Mouse (Mus musculus): ENCODE results near the gene Klhl11. TPM values are rescaled to one million over a fixed set of nuclear protein-coding genes. Genes with fewer than 3 reads are reported as not detected.

The Klhl11 gene
- polyA plus RNA-seq (2017; shearing (Covaris generic)) = 7.8 TPM

GRCm38 (mm10) chr11:100472197-100472934 lies at the start of gene Klhl11:
Gene Klhl11, minus strand, starts transcription at chr11:100472741.

GRCm38 (mm10) chr11:100441797-100442196 lies 30.7 kb downstream of the Klhl11 start, which contains the start of the genes Nt5c3b and Klhl10:
Gene Nt5c3b, minus strand, starts transcription at chr11:100441808.
Gene Klhl10, plus strand, starts transcription at chr11:100441917.

GRCm38 (mm10) chr11:100414914-100415822 lies 57.4 kb downstream of the Klhl11 start, which contains the start of gene Fkbp10:
Gene Fkbp10, plus strand, starts transcription at chr11:100415697.

GRCm38 (mm10) chr11:100414021-100414913 lies 58.3 kb downstream of the Klhl11 start, which contains the start of gene P3h4:
Gene P3h4, minus strand, starts transcription at chr11:100414836.

Other genes starting within 250 kb of the Klhl11 start
- not detected for gene Krt16, start 223.8 kb downstream of the Klhl11 start, polyA plus RNA-seq (2017; shearing (Covaris generic))
- not detected for gene Krt17, start 211.7 kb downstream of the Klhl11 start, polyA plus RNA-seq (2017; shearing (Covaris generic))
- not detected for gene Krt42, start 202.9 kb downstream of the Klhl11 start, polyA plus RNA-seq (2017; shearing (Covaris generic))
- 4,878 TPM for gene Eif1, start 152.9 kb downstream of the Klhl11 start, polyA plus RNA-seq (2017; shearing (Covaris generic))
- gene Gast, start 138.3 kb downstream of the Klhl11 start, polyA plus RNA-seq (2017; shearing (Covaris generic)) = not detected
- not detected for gene Hap1, start 116.6 kb downstream of the Klhl11 start, polyA plus RNA-seq (2017; shearing (Covaris generic))
- gene Jup, start 75.0 kb downstream of the Klhl11 start, polyA plus RNA-seq (2017; shearing (Covaris generic)) = 7.5 TPM
- gene P3h4, start 57.9 kb downstream of the Klhl11 start, polyA plus RNA-seq (2017; shearing (Covaris generic)) = not detected
- not detected for gene Fkbp10, start 57.0 kb downstream of the Klhl11 start, polyA plus RNA-seq (2017; shearing (Covaris generic))
- gene Nt5c3b, start 30.9 kb downstream of the Klhl11 start, polyA plus RNA-seq (2017; shearing (Covaris generic)) = 116 TPM
- gene Klhl10, start 30.8 kb downstream of the Klhl11 start, polyA plus RNA-seq (2017; shearing (Covaris generic)) = not detected
- gene Acly, start 55.3 kb upstream of the Klhl11 start, polyA plus RNA-seq (2017; shearing (Covaris generic)) = 165 TPM
- 0.16 TPM for gene Ttc25, start 72.9 kb upstream of the Klhl11 start, polyA plus RNA-seq (2017; shearing (Covaris generic))
- gene Cnp, start 102.2 kb upstream of the Klhl11 start, polyA plus RNA-seq (2017; shearing (Covaris generic)) = 156 TPM
- gene Nkiras2, start 146.5 kb upstream of the Klhl11 start, polyA plus RNA-seq (2017; shearing (Covaris generic)) = 12.4 TPM
- 631 TPM for gene Dnajc7, start 147.4 kb upstream of the Klhl11 start, polyA plus RNA-seq (2017; shearing (Covaris generic))
- not detected for gene Zfp385c, start 219.7 kb upstream of the Klhl11 start, polyA plus RNA-seq (2017; shearing (Covaris generic))
- gene Dhx58, start 231.5 kb upstream of the Klhl11 start, polyA plus RNA-seq (2017; shearing (Covaris generic)) = 11.2 TPM
- 55.9 TPM for gene Kat2a, start 239.7 kb upstream of the Klhl11 start, polyA plus RNA-seq (2017; shearing (Covaris generic))
- gene Hspb9, start 241.1 kb upstream of the Klhl11 start, polyA plus RNA-seq (2017; shearing (Covaris generic)) = not detected